Mouse (Mus musculus): ENCODE results near the gene Olfr193.

GRCm38 (mm10) chr16:59073520-59073919 lies 38.2 kb downstream of the Olfr193 start:
- no peak for TF ChIP-seq POLR2A (IDR thresholded peaks at IDR 0.05; ENCODE audit: control insufficient read depth, low read depth, low read length)
- TF ChIP-seq CTCF (IDR thresholded peaks at IDR 0.05; ENCODE audit: control insufficient read depth, insufficient read depth, insufficient replicate concordance, low read depth, low read length) = no peak
